Mouse (Mus musculus): ENCODE data around the gene Col25a1. TPM values are rescaled to one million over a fixed set of nuclear protein-coding genes. Genes with fewer than 3 reads are reported as not detected.

Gene Col25a1
- total RNA-seq, 2 experiments from 2014 or later = 12.5 to 13.9 TPM

- DNase-seq (ENCODE audit: low spot score in 2 of 2) = no peak
Measured at GRCm38 (mm10) chr3:130310694-130311305, 179.5 kb downstream of the Col25a1 start.

GRCm38 (mm10) chr3:130313246-130313645 lies 181.9 kb downstream of the Col25a1 start:
- no peak for DNase-seq (ENCODE audit: low spot score in 2 of 2)

- DNase-seq (ENCODE audit: low spot score in 2 of 2) = no peak
Measured at GRCm38 (mm10) chr3:130327039-130328015, 196.0 kb downstream of the Col25a1 start.

DNA sequence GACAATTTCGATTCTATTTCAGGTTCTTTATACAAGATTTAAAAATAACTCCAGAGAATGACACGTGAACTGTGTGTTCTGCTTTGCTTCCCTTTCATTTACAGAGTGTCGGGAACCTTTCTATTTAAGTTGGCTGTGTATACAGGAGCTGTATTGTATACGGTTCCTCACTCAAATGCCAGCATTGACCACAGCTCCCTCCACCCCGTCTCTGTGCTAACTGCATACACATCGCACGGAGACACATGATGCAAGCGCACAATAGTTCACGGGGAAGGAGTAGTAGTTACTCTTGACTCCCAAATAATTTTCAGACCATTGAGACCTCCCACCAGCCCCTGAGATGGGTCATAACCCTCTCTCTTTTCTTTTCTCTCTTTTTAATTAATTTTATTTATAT lies 197.6 kb downstream of the Col25a1 start:
- no peak for DNase-seq (ENCODE audit: low spot score in 2 of 2)

DNA sequence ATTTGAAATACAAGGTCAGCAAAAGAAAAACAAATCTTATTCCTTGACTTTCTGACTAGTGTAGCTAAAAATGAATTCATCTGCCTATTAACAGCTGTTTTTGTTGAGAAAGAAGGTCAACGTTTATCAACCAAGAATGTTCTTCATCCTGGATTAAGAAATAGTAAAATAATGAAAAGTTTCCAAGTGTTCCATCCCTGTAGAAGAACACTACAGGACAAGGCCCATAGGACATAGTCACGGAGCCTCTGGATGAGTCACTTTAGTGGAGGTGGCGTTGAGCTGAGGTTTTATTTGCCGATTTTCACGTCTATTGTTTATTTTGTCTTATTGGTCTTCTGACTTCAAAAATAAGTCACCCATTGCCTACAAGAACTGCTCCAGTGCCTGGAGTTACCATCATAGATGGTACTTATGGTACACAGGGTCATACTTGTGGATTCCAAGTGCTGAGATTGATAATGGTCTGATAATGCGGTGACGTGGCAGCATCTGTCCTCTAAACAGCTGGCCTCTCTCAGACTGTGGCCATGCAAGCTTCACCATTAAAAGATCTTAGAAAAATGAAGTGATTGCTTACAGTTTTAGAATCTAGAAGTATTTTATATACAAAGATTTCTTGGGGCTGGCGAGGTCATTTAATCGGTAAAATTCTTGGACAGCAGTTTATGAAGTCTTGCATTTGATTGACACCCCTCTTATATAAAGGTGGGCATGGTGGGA lies 198.7 kb downstream of the Col25a1 start:
- no peak for DNase-seq (ENCODE audit: low spot score in 2 of 2)

DNA sequence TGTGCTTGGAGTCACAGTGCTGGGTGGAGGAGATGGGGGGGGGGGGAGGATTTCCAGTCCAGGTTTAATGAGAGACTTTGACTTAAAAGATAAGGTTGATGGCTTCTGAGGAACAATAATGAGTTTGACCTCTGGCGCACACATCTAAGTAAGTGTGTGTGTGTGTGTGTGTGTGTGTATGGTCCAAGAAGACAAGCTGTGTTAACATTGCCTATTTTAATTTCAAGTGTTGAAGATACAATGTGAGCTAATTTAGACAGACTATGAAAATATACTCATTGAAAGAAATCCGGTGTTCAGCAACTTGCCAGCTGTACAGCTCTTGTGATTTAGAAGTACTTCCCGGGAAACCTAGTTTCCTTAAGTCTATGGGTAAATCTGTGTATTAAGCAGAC lies 199.3 kb downstream of the Col25a1 start:
- no peak for DNase-seq (ENCODE audit: low spot score in 2 of 2)

GRCm38 (mm10) chr3:130332347-130332913 lies 201.1 kb downstream of the Col25a1 start:
- DNase-seq (ENCODE audit: low spot score in 2 of 2) = no peak

- DNase-seq (ENCODE audit: low spot score in 2 of 2) = peak in 1 of 2 experiments; percentile 14
Measured at GRCm38 (mm10) chr3:130337857-130338256, 206.6 kb downstream of the Col25a1 start.

DNA sequence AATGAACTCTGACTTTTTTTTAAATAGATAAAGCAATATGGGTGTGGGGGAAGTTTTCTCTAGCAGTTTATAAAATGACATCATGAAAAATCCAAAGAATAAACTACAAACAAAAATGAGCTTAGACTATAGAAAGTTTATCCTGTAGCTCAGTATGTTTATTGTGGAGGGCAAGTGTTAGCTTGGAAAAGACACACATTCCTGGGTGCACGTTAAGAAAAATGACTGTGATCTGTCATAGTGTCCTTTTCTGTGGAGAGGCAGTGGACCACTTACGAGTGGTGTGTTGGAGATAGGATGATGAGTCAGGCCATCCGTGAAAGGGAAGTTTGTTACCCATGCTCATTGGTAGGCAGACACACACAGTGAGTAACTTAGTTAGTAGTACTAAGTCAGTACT lies 207.1 kb downstream of the Col25a1 start:
- no peak for DNase-seq (ENCODE audit: low spot score in 2 of 2)

GRCm38 (mm10) chr3:130350161-130350560 lies 218.9 kb downstream of the Col25a1 start:
- DNase-seq (ENCODE audit: low spot score in 2 of 2) = no peak

DNA sequence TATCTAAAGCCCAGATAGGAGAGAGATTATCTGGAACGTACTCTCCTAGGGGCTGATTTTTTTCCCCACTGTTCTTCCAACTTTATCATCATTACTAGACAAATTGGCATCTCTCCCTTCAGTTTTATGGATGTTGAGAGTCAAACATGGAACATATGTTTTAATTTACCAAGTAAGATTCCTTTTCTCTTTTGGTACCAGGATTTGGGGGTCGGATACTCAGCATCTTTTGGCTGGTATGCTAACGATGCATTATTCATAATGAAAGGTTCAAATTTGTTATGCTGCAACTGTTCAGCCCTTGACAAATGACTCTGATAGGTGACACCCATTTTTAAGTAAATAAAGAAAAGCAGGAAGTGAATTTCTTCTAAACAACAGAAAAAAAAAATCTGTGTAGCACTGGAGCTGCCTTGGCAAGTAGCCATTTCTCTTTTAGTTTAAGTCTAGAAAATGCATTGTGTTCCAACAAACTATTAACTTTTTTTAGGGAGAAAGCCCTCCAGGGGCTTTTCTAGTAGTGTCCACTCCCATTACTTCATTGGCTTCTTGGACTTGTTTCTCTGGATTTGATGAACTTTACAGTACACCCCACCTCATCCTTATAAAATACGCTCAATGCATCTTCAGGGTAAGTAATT lies 223.2 kb downstream of the Col25a1 start:
- no peak for DNase-seq (ENCODE audit: low spot score in 2 of 2)

GRCm38 (mm10) chr3:130356575-130357173 lies 225.4 kb downstream of the Col25a1 start:
- no peak for DNase-seq (ENCODE audit: low spot score in 2 of 2)

DNA sequence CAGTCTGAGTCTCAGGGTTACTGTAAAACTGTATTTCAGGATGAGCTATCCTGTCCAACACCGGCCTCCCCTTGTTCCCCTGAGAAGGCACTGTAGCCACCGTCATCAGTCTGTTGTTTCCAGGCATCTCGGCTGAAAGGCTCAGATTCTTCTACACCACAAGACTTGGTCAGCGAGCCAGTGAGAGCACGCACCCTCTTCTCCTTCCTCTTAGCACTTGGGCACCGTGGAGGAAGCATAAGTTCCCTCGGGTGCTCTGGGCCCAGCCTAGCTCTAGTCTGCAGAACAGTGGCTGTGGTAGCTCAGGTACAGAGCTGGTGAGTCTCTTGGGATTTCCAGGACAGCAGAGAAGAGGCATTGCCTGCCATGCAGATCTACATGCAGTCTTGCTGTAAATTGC lies 229.5 kb downstream of the Col25a1 start:
- DNase-seq (ENCODE audit: low spot score in 2 of 2) = no peak

DNA sequence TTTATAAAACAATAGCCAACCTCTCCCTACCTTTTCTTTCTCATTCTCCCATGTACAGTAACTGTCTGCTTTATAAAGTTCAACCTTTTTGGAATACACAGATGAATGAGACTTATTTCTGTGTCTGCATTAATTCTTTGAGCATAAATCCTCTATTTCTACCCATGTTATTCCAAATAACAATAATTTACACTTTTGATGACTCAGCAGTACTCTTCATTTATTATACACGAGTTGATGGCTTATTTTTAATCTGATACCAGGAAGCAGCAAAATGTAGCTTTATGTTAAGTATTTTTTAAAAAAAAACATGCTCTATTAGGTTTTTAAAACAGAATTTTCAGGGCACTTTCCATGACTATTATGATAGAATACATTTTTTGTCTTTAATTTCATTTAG lies 230.6 kb downstream of the Col25a1 start:
- no peak for DNase-seq (ENCODE audit: low spot score in 2 of 2)

DNA sequence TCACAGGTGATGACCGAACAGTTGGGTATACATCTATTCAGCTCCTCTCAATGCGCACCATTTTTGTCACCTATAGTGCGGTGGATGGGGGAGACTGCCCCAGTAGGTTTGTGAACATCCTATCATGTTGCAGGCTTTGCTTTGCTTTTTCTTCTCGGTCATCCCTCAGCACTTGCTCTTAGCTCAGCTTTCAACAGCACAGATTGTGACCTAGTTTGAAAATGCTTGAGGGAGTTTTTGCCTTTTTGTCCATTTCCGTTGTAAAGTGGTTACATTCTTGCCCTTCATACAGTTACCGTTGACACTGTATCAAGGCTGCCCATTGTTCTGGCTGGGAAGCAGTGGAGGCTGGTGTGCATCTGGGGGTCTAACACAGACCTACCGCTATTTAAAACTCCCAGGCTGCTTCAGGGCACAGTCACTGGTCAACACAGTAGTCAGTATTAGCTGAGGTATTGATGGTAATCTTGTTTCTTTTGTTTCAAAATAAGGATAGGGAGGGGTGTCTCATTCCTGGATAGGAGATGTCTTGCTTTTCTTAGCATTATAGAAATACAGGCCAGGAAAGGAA lies 231.6 kb downstream of the Col25a1 start:
- DNase-seq (ENCODE audit: low spot score in 2 of 2) = no peak

GRCm38 (mm10) chr3:130366917-130367610 lies 235.8 kb downstream of the Col25a1 start:
- DNase-seq (ENCODE audit: low spot score in 2 of 2) = no peak

GRCm38 (mm10) chr3:130368352-130368751 lies 237.1 kb downstream of the Col25a1 start:
- DNase-seq (ENCODE audit: low spot score in 2 of 2) = no peak

- no peak for DNase-seq (ENCODE audit: low spot score in 2 of 2)
Measured at GRCm38 (mm10) chr3:130369113-130369512, 237.8 kb downstream of the Col25a1 start.

- no peak for DNase-seq (ENCODE audit: low spot score in 2 of 2)
Measured at GRCm38 (mm10) chr3:130370167-130370566, 238.9 kb downstream of the Col25a1 start.

DNA sequence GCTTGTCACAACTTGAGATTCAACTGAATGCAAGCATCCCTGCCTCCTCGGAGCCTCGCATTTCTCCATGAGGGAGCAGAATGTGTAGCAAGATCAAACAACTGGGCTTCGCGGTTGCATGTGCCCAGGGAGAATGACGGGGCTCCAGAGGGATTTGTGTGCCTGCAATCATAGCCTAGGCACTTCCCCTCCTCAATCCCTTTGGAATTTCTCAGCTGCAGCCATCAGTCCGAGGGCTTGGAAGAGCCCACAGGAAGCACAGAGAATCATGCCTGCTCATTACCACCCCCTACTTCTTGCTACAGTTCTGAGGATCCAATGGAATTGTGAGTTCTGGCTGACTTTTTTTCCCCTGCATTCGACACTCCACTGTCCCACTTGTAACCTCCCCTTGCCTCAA lies 241.8 kb downstream of the Col25a1 start:
- no peak for DNase-seq (ENCODE audit: low spot score in 2 of 2)
